Mouse (Mus musculus) ES-Bruce4 (cell line): ENCODE data around the gene Olfr544. TPM values are rescaled to one million over a fixed set of nuclear protein-coding genes. Genes with fewer than 3 reads are reported as not detected.

ENCODE experiments used
- H3K27ac ChIP-seq: 2 replicates; pipeline ENCODE4 v1.5.1; 2012; ENCODE audit warnings: low read length, inconsistent platforms; ENCODE audit not compliant: insufficient read depth
- H3K27me3 ChIP-seq: 2 replicates; pipeline ENCODE4 v1.6.1; 2012; ENCODE audit warnings: mild to moderate bottlenecking, low read length, inconsistent platforms; ENCODE audit not compliant: control insufficient read depth, poor library complexity, insufficient read depth, severe bottlenecking
- H3K36me3 ChIP-seq: 2 replicates; pipeline ENCODE4 v1.6.1; 2012; ENCODE audit warnings: inconsistent platforms, mild to moderate bottlenecking, low read length, moderate library complexity; ENCODE audit not compliant: control insufficient read depth, poor library complexity, insufficient read depth, severe bottlenecking
- H3K4me1 ChIP-seq: one replicate; pipeline ENCODE4 v1.8.1; 2011; ENCODE audit warnings: low read length; ENCODE audit not compliant: control insufficient read depth, insufficient read depth
- H3K4me3 ChIP-seq: 2 replicates; pipeline ENCODE4 v1.5.1; 2011; ENCODE audit warnings: low read depth, mild to moderate bottlenecking, low read length
- H3K9ac ChIP-seq: 2 replicates; pipeline ENCODE4 v1.6.1; 2012; ENCODE audit warnings: low read depth, mild to moderate bottlenecking, inconsistent platforms; ENCODE audit not compliant: poor library complexity, severe bottlenecking
- H3K9me3 ChIP-seq: replicated peaks from 2 replicates; pipeline ENCODE4 v1.6.1; 2012; ENCODE audit warnings: mild to moderate bottlenecking, low read length, inconsistent platforms; ENCODE audit not compliant: control insufficient read depth, poor library complexity, insufficient read depth, severe bottlenecking
- CTCF ChIP-seq: IDR thresholded peaks from one replicate; pipeline ENCODE4 v1.8.1; 2011; ENCODE audit warnings: low read depth, low read length
- EP300 ChIP-seq: IDR thresholded peaks from 2 replicates; pipeline ENCODE4 v1.6.1; 2011; ENCODE audit warnings: low read depth, low read length; ENCODE audit not compliant: insufficient read depth
- POLR2A ChIP-seq: IDR thresholded peaks from one replicate; pipeline ENCODE4 v1.8.1; 2011; ENCODE audit warnings: low read length; ENCODE audit not compliant: insufficient read depth
- polyA plus RNA-seq: library from polyadenylated mRNA; stranded (reverse); fragments of >200 nt; gene quantifications from 2 replicates; pipeline ENCODE4 v1.2.4, GENCODE M21; 2011; ENCODE audit warnings: low read depth; ENCODE audit not compliant: missing spikeins, insufficient read depth, insufficient read length

Olfr544 gene
- polyA plus RNA-seq: not detected in 2 replicates

GRCm38 (mm10) chr7:102488161-102488560, at the start of gene Olfr544:
Gene Olfr544, minus strand, starts transcription at chr7:102488313.
- Histone ChIP-seq H3K9me3 (no peaks in the 10 kb centered on the region), H3K4me3 (no peak within 1 kb of the TSS), H3K27me3 (no peaks in the 10 kb centered on the region), H3K4me1 (no peaks in the 10 kb centered on the region), H3K36me3 (no peaks in the 10 kb centered on the region), H3K27ac (no peak within 1 kb of the TSS), H3K9ac (no peak within 1 kb of the TSS)
- TF ChIP-seq EP300 (no peak), POLR2A (no peak), CTCF (no peak)

- H3K4me1 ChIP-seq: no peaks in the 10 kb centered on the region
- H3K27ac ChIP-seq: no peak within 1 kb of the TSS
- no peak within 1 kb of the TSS for H3K4me3 ChIP-seq
- TF ChIP-seq EP300 (no peak), POLR2A (no peak), CTCF (no peak)
- no peak within 1 kb of the TSS for H3K9ac ChIP-seq
- no peaks in the 10 kb centered on the region; the same call in 1 of the 2 replicates for H3K27me3 ChIP-seq
- H3K36me3 ChIP-seq: no peaks in the 10 kb centered on the region
- H3K9me3 ChIP-seq: no peaks in the 10 kb centered on the region
Measured at GRCm38 (mm10) chr7:102534449-102534848, 46.3 kb upstream of the Olfr544 start, which contains the start of gene Olfr547. Gene Olfr547, plus strand, starts transcription at chr7:102534749.

- no peaks in the 10 kb centered on the region; the same call in 1 of the 2 replicates for H3K27me3 ChIP-seq
Measured at GRCm38 (mm10) chr7:102529052-102529451, 40.9 kb upstream of the Olfr544 start.

GRCm38 (mm10) chr7:102517051-102517335, 28.9 kb upstream of the Olfr544 start:
- Histone ChIP-seq H3K4me1 (no peaks in the 10 kb centered on the region), H3K36me3 (no peaks in the 10 kb centered on the region), H3K27ac (no peak overlapping the region), H3K9ac (no peak overlapping the region), H3K9me3 (no peaks in the 10 kb centered on the region), H3K4me3 (no peak overlapping the region), H3K27me3 (no peaks in the 10 kb centered on the region; the same call in 1 of the 2 replicates)
- TF ChIP-seq POLR2A (no peak), EP300 (no peak), CTCF (no peak)

More at GRCm38 (mm10) chr7:102529052-102529451, 40.9 kb upstream of the Olfr544 start:
- TF ChIP-seq CTCF (no peak), EP300 (no peak), POLR2A (no peak)
- no peak overlapping the region for H3K9ac ChIP-seq
- no peaks in the 10 kb centered on the region for H3K36me3 ChIP-seq
- H3K27ac ChIP-seq: no peak overlapping the region
- no peaks in the 10 kb centered on the region for H3K9me3 ChIP-seq
- H3K4me1 ChIP-seq: no peaks in the 10 kb centered on the region
- H3K4me3 ChIP-seq: no peak overlapping the region

GRCm38 (mm10) chr7:102516261-102517050, 28.3 kb upstream of the Olfr544 start:
- H3K9me3 ChIP-seq: no peaks in the 10 kb centered on the region
- H3K9ac ChIP-seq: no peak overlapping the region
- no peak for TF ChIP-seq EP300
- TF ChIP-seq POLR2A: no peak
- TF ChIP-seq CTCF: no peak
- no peaks in the 10 kb centered on the region for H3K36me3 ChIP-seq
- H3K27ac ChIP-seq: no peak overlapping the region
- H3K27me3 ChIP-seq: no peaks in the 10 kb centered on the region; the same call in 1 of the 2 replicates
- no peaks in the 10 kb centered on the region for H3K4me1 ChIP-seq
- H3K4me3 ChIP-seq: no peak overlapping the region

- Histone ChIP-seq H3K4me1 (no peaks in the 10 kb centered on the region), H3K4me3 (no peak overlapping the region), H3K9me3 (no peaks in the 10 kb centered on the region), H3K27me3 (no peaks in the 10 kb centered on the region; the same call in 1 of the 2 replicates), H3K36me3 (no peaks in the 10 kb centered on the region), H3K9ac (no peak overlapping the region), H3K27ac (no peak overlapping the region)
- TF ChIP-seq EP300 (no peak), CTCF (no peak)
Measured at GRCm38 (mm10) chr7:102514144-102514543, 26.0 kb upstream of the Olfr544 start.
